Mouse (Mus musculus) urinary bladder, postnatal 10 days (tissue): ENCODE data around the gene Mau2.
"Not testable (repeated sequence)": the region's sequence is repeated elsewhere in the genome, so short reads cannot be mapped to it uniquely, and the experiment has no call there.

Source experiments
- DNase-seq: peaks from one replicate; pipeline ENCODE4 v3.0.0; 2022; ENCODE audit warnings: low spot score

Mau2 gene

GRCm38 (mm10) chr8:70042583-70043455 lies at the start of gene Mau2, which contains the start of gene Sugp1:
Gene Mau2 (minus strand): TSS chr8:70042734.
Gene Sugp1 (plus strand): TSS chr8:70042813.
- DNase-seq, result peak; percentile 84

- DNase-seq, result no peak
Measured at GRCm38 (mm10) chr8:70089296-70089960, 46.9 kb upstream of the Mau2 start.

- no peak for DNase-seq
Measured at GRCm38 (mm10) chr8:70087836-70088650, 45.5 kb upstream of the Mau2 start.

DNA sequence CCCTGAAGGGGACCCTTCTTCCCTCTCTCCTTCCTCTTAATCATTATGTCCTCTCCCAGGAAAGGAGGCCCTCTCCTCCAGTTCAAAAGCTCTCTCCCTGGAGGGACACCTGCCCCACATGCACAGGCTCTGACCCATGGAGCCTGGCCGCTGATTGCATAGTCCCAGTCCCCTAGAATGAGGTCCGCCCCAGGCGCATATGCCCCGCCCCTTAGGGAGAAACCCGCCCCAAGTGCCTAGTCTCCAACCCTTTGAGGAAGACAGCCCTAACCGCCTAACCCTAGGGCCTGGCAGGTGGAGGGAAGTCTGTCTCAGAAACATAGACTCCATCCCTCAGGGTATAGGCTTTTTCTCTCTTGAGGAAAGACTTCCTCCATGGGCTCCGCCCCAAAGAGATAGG lies 44.7 kb upstream of the Mau2 start:
- no peak for DNase-seq

- no peak for DNase-seq
Measured at GRCm38 (mm10) chr8:70086151-70086550, 43.6 kb upstream of the Mau2 start.

DNA sequence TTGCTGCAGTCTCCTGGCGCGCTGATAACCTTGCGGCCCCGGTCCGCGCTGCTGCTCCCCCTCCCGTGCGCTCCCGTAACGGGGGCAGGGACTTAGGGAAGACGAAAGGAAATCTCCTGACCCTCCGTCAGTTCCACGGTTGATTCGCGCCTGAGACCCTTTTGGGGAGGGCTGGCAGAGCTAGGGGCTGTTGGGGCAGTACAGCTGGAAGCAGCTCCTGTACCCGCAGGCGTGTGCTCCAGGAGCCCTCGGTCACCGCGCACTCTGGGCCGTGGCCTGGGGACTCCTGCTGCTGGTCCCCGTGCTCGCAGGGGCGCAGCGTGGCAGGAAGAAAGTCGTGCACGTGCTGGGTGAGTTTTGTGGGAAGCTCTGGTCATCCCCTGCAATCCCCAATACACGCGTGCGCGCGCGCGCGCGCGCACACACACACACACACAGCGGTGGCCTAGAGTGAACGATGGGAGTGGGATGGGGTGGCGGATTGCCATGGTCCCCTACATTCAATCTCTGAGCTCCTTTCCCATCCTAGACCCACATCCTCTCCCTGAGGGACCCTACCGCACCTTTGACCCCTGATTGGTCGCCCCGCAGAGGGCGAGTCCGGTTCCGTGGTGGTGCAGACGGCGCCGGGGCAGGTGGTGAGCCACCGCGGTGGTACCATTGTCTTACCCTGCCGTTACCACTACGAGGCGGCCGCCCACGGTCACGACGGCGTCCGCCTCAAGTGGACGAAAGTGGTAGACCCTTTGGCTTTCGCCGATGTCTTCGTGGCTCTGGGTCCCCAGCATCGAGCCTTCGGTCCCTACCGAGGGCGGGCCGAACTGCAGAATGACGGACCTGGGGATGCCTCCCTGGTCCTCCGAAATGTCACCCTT lies 41.9 kb upstream of the Mau2 start:
- DNase-seq, result no peak

DNA sequence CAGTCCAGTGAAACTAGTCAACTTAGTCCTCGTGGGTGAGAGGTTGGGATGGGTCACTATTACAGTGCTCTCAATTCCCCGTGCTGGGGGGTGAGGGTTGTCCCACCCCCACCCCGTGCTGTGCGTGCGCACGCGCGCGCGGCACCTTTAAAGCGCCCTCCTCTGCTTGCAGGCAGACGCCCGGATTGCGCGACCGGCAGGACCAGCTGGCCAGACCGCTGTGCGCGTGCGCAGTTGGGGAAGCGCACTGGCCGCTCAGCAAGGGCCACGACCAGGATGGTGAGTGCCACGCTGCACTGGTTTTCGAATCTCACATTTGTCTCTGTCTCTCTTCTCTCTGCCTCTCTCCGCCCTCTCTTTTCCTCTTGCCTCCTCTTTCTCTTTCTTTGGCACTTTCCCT lies 40.8 kb upstream of the Mau2 start, which contains the start of gene Hapln4:
Gene Hapln4, plus strand, starts transcription at position 173 of the 400 bp plus-strand sequence.
- no peak for DNase-seq

GRCm38 (mm10) chr8:70081976-70082375 lies 39.4 kb upstream of the Mau2 start:
- DNase-seq, result no peak

DNA sequence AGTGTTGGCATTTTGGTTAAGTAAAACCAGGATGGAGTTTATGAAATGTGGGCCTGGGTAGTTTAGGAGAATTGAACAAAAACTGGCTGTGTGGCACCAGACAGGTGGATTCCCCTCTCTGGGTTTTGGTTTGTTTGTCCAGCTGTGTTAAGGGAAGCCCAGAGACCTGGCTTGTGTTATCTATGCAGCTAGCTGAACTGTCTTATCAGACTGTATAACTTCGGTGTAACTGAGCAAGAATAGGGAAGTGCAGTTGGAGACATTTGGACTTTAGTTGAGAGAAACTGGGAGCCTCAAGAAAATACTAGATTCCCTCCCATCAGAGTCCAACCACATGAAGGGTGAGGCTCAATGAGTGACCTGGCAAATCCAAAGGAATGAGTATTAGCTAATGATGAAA lies 31.1 kb upstream of the Mau2 start:
- DNase-seq, result no peak

- no peak for DNase-seq
Measured at GRCm38 (mm10) chr8:70073120-70073519, 30.6 kb upstream of the Mau2 start.

DNA sequence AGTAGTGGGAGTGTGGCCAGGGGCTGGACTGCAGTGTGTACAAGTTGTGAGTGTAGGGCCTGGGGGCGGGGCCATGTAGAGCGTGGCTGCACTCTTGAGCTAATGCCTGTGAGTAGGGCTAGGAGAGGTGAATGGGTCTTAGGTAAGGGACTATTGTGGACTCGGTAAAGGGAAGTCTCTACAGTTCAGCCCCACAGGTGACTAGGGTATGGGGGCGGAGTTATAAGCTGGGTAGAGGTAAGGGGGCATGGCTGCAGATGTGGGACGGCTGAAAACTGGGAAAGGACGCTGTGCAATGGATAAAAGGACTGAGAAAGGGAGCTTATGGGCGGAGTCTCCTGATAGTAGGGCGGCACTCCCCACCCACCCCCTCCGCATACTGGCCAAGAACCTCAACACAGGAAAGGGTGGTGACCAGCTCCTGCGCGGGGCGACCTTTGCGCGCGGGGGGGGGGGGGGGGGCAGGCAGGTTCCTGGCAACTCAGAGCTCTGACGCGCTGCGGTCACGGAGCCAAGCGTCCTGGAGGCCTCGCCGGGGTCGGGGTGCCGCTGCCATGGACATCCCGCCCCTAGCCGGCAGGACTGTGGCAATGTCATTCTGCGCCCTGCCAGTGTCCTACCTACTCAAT lies 30.0 kb upstream of the Mau2 start, which contains the start of gene Tm6sf2:
Gene Tm6sf2, plus strand, starts transcription at position 484 of the 629 bp plus-strand sequence.
- no peak for DNase-seq

- no peak for DNase-seq
Measured at GRCm38 (mm10) chr8:70071836-70072440, 29.4 kb upstream of the Mau2 start.

- no peak for DNase-seq
Measured at GRCm38 (mm10) chr8:70057721-70058120, 15.2 kb upstream of the Mau2 start.

DNA sequence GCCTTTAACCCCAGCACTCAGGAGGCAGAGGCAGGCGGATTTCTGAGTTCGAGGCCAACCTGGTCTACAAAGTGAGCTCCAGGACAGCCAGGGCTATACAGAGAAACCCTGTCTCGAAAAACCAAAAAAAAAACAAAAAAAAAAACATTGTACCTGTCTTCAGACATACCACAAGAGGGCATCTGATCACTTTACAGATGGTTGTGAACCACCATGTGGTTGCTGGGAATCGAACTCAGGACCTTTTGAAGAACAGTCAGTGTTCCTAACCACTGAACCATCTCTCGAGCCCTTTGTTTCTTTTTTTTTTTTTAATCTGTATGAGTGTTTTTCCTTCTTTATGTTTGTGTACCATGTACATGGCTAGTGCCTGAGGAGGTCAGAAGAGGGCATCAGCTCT lies 7.9 kb upstream of the Mau2 start:
- DNase-seq, result not testable (repeated sequence)

DNA sequence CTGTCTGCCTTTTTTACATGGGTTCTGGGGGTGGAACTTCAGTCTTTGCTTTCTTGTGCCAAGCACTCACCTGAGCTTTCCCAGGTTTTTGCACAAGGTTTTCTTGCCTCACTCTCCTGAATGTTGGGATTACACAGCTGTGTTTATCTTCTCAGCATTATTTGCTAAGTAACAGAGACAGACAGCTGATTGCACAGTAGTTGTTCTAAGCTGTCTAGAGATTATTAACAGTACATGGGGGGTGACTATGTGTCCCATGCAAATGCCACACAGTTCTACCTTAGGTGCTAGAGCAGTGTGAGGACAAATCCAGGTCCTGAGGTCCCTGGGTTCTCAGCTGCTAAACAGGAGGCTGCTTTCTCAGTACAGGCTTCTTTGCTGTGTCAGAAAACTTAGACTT lies 7.1 kb upstream of the Mau2 start:
- no peak for DNase-seq

- no peak for DNase-seq
Measured at GRCm38 (mm10) chr8:70043996-70044395, 1.5 kb upstream of the Mau2 start.

DNA sequence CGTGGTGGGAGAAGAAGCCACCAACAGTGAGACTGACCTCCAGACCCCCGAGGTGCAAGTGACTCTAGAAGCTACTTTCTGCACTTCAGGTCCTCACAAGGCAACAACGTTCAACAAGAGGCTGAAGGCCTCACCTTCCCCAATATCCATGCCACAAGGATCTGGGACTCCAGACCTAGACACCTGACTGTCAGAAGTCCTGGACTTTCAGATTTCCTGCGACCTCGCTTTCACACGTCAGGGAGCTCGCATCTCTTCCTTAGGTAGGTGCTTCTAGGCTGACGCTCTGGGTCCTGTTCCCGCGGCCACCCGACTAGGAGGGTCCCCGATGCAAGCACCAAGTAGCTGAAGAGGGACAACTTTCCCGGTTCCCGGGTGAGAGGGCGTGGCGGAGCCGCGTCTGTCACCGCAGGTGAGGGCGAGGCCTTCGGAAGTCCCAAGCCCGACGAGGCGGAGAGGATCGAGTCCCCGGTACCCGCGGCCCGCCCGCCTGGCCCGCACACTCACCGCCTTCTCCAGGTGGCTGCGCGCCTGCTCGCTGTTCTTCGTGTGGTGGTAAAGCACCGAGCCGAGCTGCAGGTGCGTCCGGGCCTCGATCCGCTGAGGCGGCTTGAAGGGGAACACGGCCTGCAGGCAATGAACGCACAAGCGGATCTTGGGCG lies 518 bp downstream of the Mau2 start:
- no peak for DNase-seq

DNA sequence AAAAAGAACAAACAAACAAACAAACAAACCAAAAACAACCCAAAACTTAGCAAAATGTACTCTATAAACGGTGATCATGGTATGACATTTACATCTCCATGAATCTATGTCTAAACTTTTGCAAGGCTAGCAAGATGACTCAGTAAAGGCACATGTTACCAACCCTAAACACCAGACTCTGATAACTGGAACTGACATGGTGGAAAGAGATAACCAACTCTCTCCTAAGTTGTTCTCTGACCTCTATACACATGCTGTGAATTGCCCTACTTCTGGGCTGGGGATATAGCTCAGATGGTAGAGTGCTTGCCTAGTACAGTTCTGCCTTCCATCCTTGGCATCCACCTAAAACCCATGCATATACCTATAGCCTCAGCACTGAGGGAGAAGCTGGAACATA lies 4.5 kb downstream of the Mau2 start:
- DNase-seq, result no peak

GRCm38 (mm10) chr8:70030255-70030654 lies 12.3 kb downstream of the Mau2 start:
- no peak for DNase-seq

DNA sequence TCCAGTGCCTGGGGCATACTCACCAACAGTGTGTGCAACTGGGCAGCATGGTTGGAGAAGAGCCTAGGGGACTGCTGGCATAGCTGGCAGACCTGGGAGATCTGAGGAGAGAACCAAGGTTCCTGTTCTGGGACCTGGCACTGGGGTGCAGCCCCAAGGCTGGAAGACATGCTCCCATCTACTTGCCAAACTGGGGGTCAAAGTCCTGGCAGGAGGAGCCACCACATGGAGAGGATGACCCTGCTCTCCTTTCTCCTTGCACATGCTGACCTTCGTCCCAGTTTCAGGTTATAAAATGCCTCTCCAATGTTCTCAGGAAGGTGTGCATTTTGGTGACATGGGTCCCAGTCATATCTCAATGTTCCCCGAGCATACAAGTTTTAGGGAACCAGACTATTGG lies 16.4 kb downstream of the Mau2 start:
- DNase-seq, result no peak
